Mouse (Mus musculus): Measurements from ENCODE around the gene Olfr313. TPM values are rescaled to one million over a fixed set of nuclear protein-coding genes. Genes with fewer than 3 reads are reported as not detected.
A peak's percentile ranks its signal among the peaks of the same experiment; 100 is the strongest.
"Not testable (repeated sequence)": the region's sequence is repeated elsewhere in the genome, so short reads cannot be mapped to it uniquely, and the experiment has no call there.

The Olfr313 gene
- polyA plus RNA-seq, 1 experiment from 2014 or later: not detected

DNA sequence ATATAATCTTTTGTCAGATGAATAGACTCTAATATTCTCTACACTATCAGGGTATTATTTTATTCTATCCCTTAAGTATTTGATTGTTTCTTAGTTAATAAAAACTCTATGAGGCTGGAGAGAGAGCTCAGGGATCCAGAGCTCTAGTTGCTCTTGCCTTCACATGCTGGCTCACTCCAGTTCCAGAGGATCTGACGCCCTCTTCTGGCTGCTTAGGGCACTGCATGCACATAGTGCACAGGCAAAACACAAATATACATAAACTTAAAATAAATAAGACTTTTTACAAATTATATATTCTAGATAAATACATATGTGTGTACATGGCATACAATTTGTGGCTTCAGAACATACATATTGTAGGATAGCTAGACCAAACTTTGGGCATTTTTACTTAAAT lies 2.8 kb upstream of the Olfr313 start:
- no peaks in the 10 kb centered on the region for H3K36me3 ChIP-seq (ENCODE audit: inconsistent target)
- H3K4me3 ChIP-seq (ENCODE audit: inconsistent target): no peak overlapping the region
- H3K79me2 ChIP-seq (ENCODE audit: inconsistent target): no peaks in the 10 kb centered on the region
- H3K27ac ChIP-seq: no peak overlapping the region
- WGBS (ENCODE audit: missing documents): 8% methylated on average over 1 of the region's 1 CpGs

DNA sequence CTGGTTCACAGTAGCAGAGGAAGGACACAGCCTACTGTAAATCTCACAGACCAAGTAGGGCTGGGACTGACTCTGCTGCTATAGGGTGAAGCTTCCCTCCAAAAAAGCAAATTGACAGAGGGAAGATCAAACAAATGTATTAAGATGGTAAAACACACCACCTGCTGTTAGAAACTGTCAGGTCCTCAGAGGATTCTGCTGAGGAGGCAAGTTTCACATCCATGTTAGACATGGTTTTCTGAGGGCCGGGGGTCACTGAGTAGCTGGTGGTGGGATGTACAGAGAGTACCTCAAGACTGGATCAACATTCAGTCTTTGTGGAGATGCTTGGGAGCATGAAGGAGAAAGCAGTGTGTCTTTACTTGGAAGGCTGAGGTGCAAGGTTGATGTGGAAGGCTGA lies 876 bp downstream of the Olfr313 start:
- Histone ChIP-seq H3K27ac (no peak overlapping the region), H3K79me2 (ENCODE audit: inconsistent target) (no peaks in the 10 kb centered on the region), H3K36me3 (ENCODE audit: inconsistent target) (no peaks in the 10 kb centered on the region), H3K4me3 (ENCODE audit: inconsistent target) (no peak overlapping the region)
- WGBS (ENCODE audit: missing documents): 75% methylated on average over 1 of the region's 1 CpGs

DNA sequence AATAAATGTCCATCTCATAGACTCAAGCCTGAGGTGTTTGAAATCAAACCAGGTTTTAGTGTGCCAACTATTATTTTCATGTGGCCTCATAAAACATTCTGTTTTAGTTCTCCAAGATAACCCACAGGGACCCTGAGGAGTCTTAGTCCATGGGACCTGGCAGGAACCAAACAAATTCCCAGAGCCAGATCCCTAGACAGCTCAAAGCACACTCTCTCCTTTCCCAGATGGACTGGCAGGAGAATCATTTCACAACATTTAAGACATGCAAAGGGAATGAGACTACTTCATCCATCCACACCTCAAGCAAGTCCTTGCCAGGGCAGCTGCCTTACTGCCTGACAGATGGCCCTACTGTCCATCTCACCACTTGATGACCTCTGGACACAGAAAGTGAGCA lies 14.1 kb downstream of the Olfr313 start, which contains the start of gene Olfr312:
Olfr312 (plus strand) TSS at position 301 of the 400 bp plus-strand sequence.
- not testable (repeated sequence) for H3K79me2 ChIP-seq (ENCODE audit: inconsistent target); H3K27ac ChIP-seq; H3K36me3 ChIP-seq (ENCODE audit: inconsistent target)

DNA sequence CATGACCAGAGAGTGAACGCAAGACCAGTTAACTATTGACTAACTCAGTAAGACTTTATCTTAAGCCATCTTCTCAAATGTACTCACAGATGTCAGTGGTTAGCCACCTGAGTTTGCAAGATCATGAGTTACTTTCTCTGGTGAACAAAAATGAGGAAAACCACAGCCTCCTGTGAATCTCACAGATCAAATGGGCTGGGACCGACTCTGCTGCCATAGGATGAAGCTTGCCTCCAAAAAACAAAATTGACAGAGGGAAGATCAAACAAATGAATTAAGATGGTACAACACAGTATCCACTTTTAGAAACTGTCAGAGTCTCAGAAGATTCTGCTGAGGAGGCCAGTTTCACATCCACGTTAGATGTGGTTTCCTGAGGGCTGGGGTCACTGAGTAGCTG lies 15.0 kb downstream of the Olfr313 start:
- H3K27ac ChIP-seq: no peak overlapping the region
- WGBS (ENCODE audit: missing documents): 42% methylated on average over 3 of the region's 3 CpGs
- no peaks in the 10 kb centered on the region for H3K36me3 ChIP-seq (ENCODE audit: inconsistent target)

More for the DNA sequence above, 14.1 kb downstream of the Olfr313 start, which contains the start of gene Olfr312:
- H3K4me3 ChIP-seq (ENCODE audit: inconsistent target): not testable (repeated sequence)

DNA sequence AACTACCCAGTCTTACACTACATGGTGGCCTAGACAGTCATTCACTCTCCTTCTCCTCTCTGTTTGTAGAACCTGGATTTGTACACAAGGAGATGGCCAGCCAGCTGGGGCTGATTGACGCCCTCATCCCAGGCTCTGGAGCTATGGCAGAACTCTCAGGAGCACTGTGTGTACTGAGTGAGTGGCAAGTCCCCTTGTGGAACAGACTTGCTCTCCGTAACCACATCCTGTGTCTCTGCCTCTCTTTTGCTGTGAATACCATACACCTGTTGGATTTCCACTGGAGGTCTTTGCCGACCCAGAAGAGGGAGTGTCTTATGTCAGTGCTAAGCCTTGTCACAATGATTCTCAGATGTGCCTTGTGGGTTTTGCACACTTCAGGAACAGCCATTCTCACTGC lies 17.7 kb downstream of the Olfr313 start:
- H3K79me2 ChIP-seq (ENCODE audit: inconsistent target); H3K36me3 ChIP-seq (ENCODE audit: inconsistent target); H3K4me3 ChIP-seq (ENCODE audit: inconsistent target); H3K27ac ChIP-seq: not testable (repeated sequence)
- WGBS (ENCODE audit: missing documents): 88% methylated on average over 2 of the region's 3 CpGs

More for the DNA sequence above, 15.0 kb downstream of the Olfr313 start:
- H3K4me3 ChIP-seq (ENCODE audit: inconsistent target): no peak overlapping the region
- H3K79me2 ChIP-seq (ENCODE audit: inconsistent target): no peaks in the 10 kb centered on the region

DNA sequence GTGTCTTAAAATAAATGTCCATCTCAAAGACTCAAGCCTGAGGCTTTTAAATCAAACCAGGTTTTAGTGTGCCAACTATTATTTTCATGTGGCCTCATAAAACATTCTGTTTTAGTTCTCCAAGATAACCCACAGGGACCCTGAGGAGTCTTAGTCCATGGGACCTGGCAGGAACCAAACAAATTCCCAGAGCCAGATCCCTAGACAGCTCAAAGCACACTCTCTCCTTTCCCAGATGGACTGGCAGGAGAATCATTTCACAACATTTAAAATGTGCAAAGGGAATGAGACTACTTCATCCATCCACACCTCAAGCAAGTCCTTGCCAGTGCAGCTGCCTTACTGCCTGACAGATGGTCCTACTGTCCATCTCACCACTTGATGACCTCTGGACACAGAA lies 24.2 kb downstream of the Olfr313 start, which contains the start of gene Olfr311:
Olfr311 (plus strand) TSS at position 301 of the 400 bp plus-strand sequence.
- not testable (repeated sequence) for H3K36me3 ChIP-seq (ENCODE audit: inconsistent target); H3K27ac ChIP-seq; H3K79me2 ChIP-seq (ENCODE audit: inconsistent target); H3K4me3 ChIP-seq (ENCODE audit: inconsistent target)

DNA sequence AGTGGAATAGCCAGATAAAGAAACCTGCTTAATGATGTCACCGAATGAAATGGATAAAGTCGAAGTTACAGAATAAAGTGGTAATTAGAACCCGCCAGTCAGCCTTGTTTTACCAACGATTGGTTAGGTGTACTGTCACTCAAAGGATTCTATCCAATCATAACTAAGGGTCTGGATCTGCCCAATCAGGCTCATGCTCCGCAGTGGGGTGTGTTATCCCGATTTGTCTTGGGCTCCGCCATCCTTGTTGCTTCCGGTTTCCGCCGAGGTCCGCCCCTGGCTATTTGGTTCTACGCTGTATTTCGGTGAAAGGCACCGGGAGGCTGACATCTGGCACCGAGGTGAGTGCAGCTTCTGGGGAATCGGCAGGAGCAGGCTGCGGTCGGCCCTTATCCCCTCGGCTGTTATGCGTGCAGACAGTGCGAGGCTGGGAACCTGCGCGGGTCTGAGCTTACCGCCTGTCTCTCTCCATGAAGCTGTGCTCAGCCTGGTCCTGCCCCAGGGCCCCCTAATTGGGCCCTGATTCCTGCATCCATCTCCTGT lies 32.2 kb downstream of the Olfr313 start, which contains the start of gene Gm12258:
Gm12258 (plus strand) TSS at position 240 of the 543 bp plus-strand sequence.
- peak within 1 kb of the TSS; percentile 94 for H3K4me3 ChIP-seq (ENCODE audit: inconsistent target)
- no peaks in the 10 kb centered on the region; the same call in 1 of the 2 replicates for H3K79me2 ChIP-seq (ENCODE audit: inconsistent target)
- H3K36me3 ChIP-seq (ENCODE audit: inconsistent target): peaks cover 21% of the 10 kb centered on the region; the same call in 1 of the 2 replicates
- WGBS (ENCODE audit: missing documents): 1% methylated on average over 24 of the region's 24 CpGs
- peak within 1 kb of the TSS; percentile 36 for H3K27ac ChIP-seq

DNA sequence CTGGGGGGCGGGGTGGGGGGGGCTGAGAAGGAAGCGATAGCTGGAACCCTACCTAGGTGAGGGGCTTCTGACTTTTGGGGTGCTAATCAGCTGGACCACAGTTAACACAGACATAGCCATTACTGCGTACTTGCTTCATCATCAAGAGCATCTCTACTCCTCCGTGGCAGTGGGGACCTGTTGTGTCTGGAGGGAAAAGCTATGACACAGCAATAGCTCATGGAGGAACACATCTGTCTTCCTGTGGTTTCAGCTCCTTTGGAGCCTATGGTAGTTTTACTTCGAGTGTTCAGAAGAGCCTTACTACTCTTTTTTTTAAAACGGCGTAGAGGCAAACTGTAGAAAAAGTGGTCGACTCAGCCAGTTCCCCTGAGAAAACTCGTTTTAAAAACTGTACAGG lies 32.8 kb downstream of the Olfr313 start:
- peak overlapping the region; percentile 94 for H3K4me3 ChIP-seq (ENCODE audit: inconsistent target)
- H3K36me3 ChIP-seq (ENCODE audit: inconsistent target): peaks cover 21% of the 10 kb centered on the region; the same call in 1 of the 2 replicates
- no peaks in the 10 kb centered on the region; the same call in 1 of the 2 replicates for H3K79me2 ChIP-seq (ENCODE audit: inconsistent target)
- H3K27ac ChIP-seq: no peak overlapping the region
- 7% methylated on average over 9 of the region's 9 CpGs for WGBS (ENCODE audit: missing documents)

DNA sequence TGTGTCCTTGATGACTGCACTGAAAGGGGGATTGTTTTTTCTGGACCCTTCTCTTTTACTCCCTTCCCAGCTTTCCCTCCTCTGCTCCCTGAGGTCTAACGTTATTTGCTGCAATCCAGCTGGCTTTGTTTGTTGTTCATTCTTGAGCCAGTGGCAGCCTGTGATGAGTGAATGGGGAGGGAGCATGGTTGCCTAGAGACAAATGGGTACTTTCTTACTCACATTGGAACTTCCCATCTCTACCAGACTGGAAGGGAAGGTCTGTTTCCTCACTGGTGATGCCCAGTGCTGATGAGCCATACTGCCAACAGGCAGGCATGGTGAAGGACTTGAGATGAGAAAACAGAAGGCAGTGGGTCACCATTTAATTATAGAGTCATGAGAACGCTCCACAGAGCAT lies 34.9 kb downstream of the Olfr313 start:
- no peak overlapping the region for H3K27ac ChIP-seq
- peaks cover 27% of the 10 kb centered on the region for H3K36me3 ChIP-seq (ENCODE audit: inconsistent target)
- no peaks in the 10 kb centered on the region; the same call in 1 of the 2 replicates for H3K79me2 ChIP-seq (ENCODE audit: inconsistent target)
- no peak overlapping the region for H3K4me3 ChIP-seq (ENCODE audit: inconsistent target)
- WGBS (ENCODE audit: missing documents): 97% methylated on average over 2 of the region's 2 CpGs

DNA sequence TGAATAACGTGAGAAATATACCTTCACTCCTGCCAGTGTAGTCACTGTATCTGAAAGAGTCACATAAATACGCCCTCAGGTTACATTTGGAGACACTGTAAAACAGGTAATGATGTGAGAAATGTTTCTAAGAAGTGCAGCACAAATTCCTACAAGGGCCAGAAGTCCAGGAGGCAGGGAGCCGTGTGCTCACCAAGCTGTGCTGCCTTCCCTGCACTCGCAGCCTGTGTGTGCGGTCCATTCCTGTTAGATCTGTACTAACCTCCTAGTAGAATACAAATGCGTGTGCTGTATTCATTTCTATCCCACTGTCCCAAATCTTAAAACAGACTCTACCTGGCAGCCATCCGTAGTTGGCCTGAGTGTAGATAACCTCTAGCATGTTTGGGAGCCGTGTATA lies 45.9 kb downstream of the Olfr313 start:
- 95% methylated on average over 8 of the region's 8 CpGs for WGBS (ENCODE audit: missing documents)
- no peak overlapping the region for H3K27ac ChIP-seq
- H3K36me3 ChIP-seq (ENCODE audit: inconsistent target): peaks cover 45% of the 10 kb centered on the region
- no peaks in the 10 kb centered on the region for H3K79me2 ChIP-seq (ENCODE audit: inconsistent target)
- no peak overlapping the region for H3K4me3 ChIP-seq (ENCODE audit: inconsistent target)

DNA sequence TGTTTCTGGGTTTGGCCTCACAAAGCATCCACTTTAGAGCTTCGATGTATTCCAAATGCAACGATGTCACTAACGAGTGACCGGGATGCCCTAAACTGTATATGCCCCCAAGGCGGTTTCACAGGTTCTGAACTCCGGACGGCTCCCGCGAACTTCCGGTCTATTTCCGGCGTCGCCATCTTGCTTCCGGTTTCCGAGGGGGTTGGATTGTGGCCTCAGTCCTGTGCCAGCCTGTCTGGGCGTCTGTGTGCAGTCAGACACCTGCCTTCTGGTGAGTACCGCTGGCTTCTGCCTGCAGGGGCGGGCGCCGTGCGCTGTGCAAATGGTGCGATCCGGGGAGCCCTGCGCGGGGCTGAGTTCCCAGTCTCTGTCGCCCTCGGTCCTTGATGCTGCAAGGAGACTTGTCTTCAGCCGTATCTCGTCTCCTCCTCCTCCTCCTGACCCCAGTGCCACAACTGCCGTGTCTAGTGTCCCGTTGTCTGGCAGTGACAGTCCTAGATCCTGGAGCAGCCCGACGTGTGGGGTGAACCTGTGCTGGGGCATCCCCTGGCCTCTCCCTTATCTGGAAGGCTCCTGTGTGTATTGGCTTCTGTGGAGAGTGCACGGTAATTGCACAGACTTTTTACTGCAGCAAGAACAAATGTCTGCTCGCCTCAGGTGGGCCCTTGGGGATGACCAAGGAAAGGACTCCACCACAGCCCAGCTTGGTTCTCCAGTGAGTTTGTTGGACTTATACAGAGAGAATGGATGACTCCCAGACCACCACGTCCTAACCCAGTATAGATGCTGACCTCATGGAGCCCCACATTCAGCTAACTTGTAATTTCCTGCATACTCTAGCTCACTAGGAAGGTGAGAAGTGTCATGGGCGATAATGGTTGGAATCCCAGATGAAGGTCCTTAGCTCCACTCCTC lies 52.5 kb downstream of the Olfr313 start, which contains the start of gene 2810021J22Rik:
2810021J22Rik (plus strand) TSS at position 178 of the 915 bp plus-strand sequence.
- H3K79me2 ChIP-seq (ENCODE audit: inconsistent target): no peaks in the 10 kb centered on the region
- no peak within 1 kb of the TSS for H3K27ac ChIP-seq
- H3K4me3 ChIP-seq (ENCODE audit: inconsistent target): peak within 1 kb of the TSS; percentile 61
- WGBS (ENCODE audit: missing documents): 5% methylated on average over 37 of the region's 37 CpGs
- peaks cover 16% of the 10 kb centered on the region; the same call in 1 of the 2 replicates for H3K36me3 ChIP-seq (ENCODE audit: inconsistent target)

DNA sequence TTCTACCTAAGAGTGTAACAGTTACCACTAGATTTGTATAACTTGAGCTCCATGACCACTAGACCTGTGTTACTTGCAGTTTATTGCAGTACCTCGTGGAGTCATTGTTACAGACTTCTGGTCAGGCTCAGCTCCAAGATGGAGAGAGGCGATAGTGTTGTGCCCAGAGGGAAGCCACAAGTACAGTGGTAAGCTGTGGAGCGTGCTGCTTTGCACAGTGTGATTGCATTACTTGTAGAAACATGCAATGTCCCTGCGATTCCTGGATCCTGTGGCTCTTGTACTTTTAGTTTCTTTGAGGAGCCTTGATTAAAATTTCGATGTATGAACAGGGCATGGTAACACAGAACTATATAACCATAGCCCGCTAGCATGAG lies 53.1 kb downstream of the Olfr313 start:
- Histone ChIP-seq H3K79me2 (ENCODE audit: inconsistent target) (no peaks in the 10 kb centered on the region), H3K4me3 (ENCODE audit: inconsistent target) (peak overlapping the region; percentile 61), H3K36me3 (ENCODE audit: inconsistent target) (peaks cover 16% of the 10 kb centered on the region; the same call in 1 of the 2 replicates), H3K27ac (no peak overlapping the region)
- WGBS (ENCODE audit: missing documents): 82% methylated on average over 6 of the region's 6 CpGs
